Mouse (Mus musculus): ENCODE measurements around the gene Gtpbp2. TPM values are rescaled to one million over a fixed set of nuclear protein-coding genes. Genes with fewer than 3 reads are reported as not detected.

Gtpbp2 gene
- polyA plus RNA-seq, 1 experiment from 2014 or later, result 29.9 TPM

Other genes starting within 250 kb of the Gtpbp2 start
- gene Vegfa, start 128.7 kb upstream of the Gtpbp2 start, polyA plus RNA-seq (2014; fragmentation: Nextera tagmentation; extraction: Ambion mirVana), result 4.1 and 6.5 TPM in 2 replicates
- gene Mrps18a, start 50.0 kb upstream of the Gtpbp2 start, polyA plus RNA-seq (2014; fragmentation: Nextera tagmentation; extraction: Ambion mirVana), result 143 and 148 TPM in 2 replicates
- gene Rsph9, start 16.8 kb upstream of the Gtpbp2 start, polyA plus RNA-seq (2014; fragmentation: Nextera tagmentation; extraction: Ambion mirVana), result 50.3 and 52.5 TPM in 2 replicates
- 19.6 and 21.9 TPM in 2 replicates for gene Mad2l1bp, start 7.5 kb upstream of the Gtpbp2 start, polyA plus RNA-seq (2014; fragmentation: Nextera tagmentation; extraction: Ambion mirVana)
- gene Polh, start 41.6 kb downstream of the Gtpbp2 start, polyA plus RNA-seq (2014; fragmentation: Nextera tagmentation; extraction: Ambion mirVana), result 5.5 and 6.4 TPM in 2 replicates
- gene Xpo5, start 41.8 kb downstream of the Gtpbp2 start, polyA plus RNA-seq (2014; fragmentation: Nextera tagmentation; extraction: Ambion mirVana), result 43.4 and 44.4 TPM in 2 replicates
- 75.4 and 80.1 TPM in 2 replicates for gene Polr1c, start 87.0 kb downstream of the Gtpbp2 start, polyA plus RNA-seq (2014; fragmentation: Nextera tagmentation; extraction: Ambion mirVana)
- gene Yipf3, start 87.0 kb downstream of the Gtpbp2 start, polyA plus RNA-seq (2014; fragmentation: Nextera tagmentation; extraction: Ambion mirVana), result 91.6 and 97.2 TPM in 2 replicates
- 15.1 and 18.1 TPM in 2 replicates for gene Lrrc73, start 92.5 kb downstream of the Gtpbp2 start, polyA plus RNA-seq (2014; fragmentation: Nextera tagmentation; extraction: Ambion mirVana)
- gene Tjap1, start 122.0 kb downstream of the Gtpbp2 start, polyA plus RNA-seq (2014; fragmentation: Nextera tagmentation; extraction: Ambion mirVana), result 22.3 and 25.8 TPM in 2 replicates
- 18.9 and 20.9 TPM in 2 replicates for gene Dlk2, start 136.4 kb downstream of the Gtpbp2 start, polyA plus RNA-seq (2014; fragmentation: Nextera tagmentation; extraction: Ambion mirVana)
- 8.2 and 9.3 TPM in 2 replicates for gene Abcc10, start 167.3 kb downstream of the Gtpbp2 start, polyA plus RNA-seq (2014; fragmentation: Nextera tagmentation; extraction: Ambion mirVana)
- gene Zfp318, start 222.7 kb downstream of the Gtpbp2 start, polyA plus RNA-seq (2014; fragmentation: Nextera tagmentation; extraction: Ambion mirVana), result 29.7 and 31.5 TPM in 2 replicates